Mouse (Mus musculus): ENCODE data around the gene Lrrc52. TPM values are rescaled to one million over a fixed set of nuclear protein-coding genes. Genes with fewer than 3 reads are reported as not detected.

Lrrc52 gene
- total and polyA plus RNA-seq, 2 experiments = not detected

GRCm38 (mm10) chr1:167446516-167446915, 20.1 kb downstream of the Lrrc52 start:
- TF ChIP-seq CTCF (IDR thresholded peaks at IDR 0.05; ENCODE audit: low read depth, low read length) = no peak
- 85% methylated on average over 6 of the region's 6 CpGs for WGBS
- no peak overlapping the region for H3K9ac ChIP-seq (ENCODE audit: low read depth, low read length)
- no peak overlapping the region for H3K27ac ChIP-seq (replicated peaks; ENCODE audit: insufficient read depth, low read depth, low read length)
- no peaks in the 10 kb centered on the region for H3K4me1 ChIP-seq (ENCODE audit: control insufficient read depth, insufficient read depth, low read length)
- no peak overlapping the region for H3K4me3 ChIP-seq (ENCODE audit: insufficient read depth, low read depth, low read length)
- no peak for DNase-seq (ENCODE audit: extremely low read depth, low read depth, low spot score)
- no peaks in the 10 kb centered on the region for H3K79me2 ChIP-seq (ENCODE audit: control insufficient read depth, insufficient read depth, low read length)
- no peaks in the 10 kb centered on the region; the same call in 1 of the 2 replicates for H3K27me3 ChIP-seq (ENCODE audit: control insufficient read depth, insufficient read depth, low read length)
- H3K36me3 ChIP-seq (ENCODE audit: control insufficient read depth, insufficient read depth, low read length) = no peaks in the 10 kb centered on the region

GRCm38 (mm10) chr1:167445167-167445566, 21.4 kb downstream of the Lrrc52 start:
- 78% methylated on average over 4 of the region's 4 CpGs for WGBS
- Histone ChIP-seq H3K4me3 (ENCODE audit: insufficient read depth, low read depth, low read length) (no peak overlapping the region), H3K27ac (replicated peaks; ENCODE audit: insufficient read depth, low read depth, low read length) (no peak overlapping the region), H3K36me3 (ENCODE audit: control insufficient read depth, insufficient read depth, low read length) (no peaks in the 10 kb centered on the region), H3K79me2 (ENCODE audit: control insufficient read depth, insufficient read depth, low read length) (no peaks in the 10 kb centered on the region), H3K27me3 (ENCODE audit: control insufficient read depth, insufficient read depth, low read length) (no peaks in the 10 kb centered on the region; the same call in 1 of the 2 replicates), H3K9ac (ENCODE audit: low read depth, low read length) (no peak overlapping the region), H3K4me1 (ENCODE audit: control insufficient read depth, insufficient read depth, low read length) (no peaks in the 10 kb centered on the region)
- DNase-seq (ENCODE audit: extremely low read depth, low read depth, low spot score) = no peak
- no peak for TF ChIP-seq CTCF (IDR thresholded peaks at IDR 0.05; ENCODE audit: low read depth, low read length)
- no peak for TF ChIP-seq POLR2A (IDR thresholded peaks at IDR 0.05; ENCODE audit: extremely low read depth, insufficient read depth, low read length)

GRCm38 (mm10) chr1:167438231-167438885, 28.2 kb downstream of the Lrrc52 start:
- TF ChIP-seq CTCF (IDR thresholded peaks at IDR 0.05; ENCODE audit: low read depth, low read length) (no peak), POLR2A (IDR thresholded peaks at IDR 0.05; ENCODE audit: extremely low read depth, insufficient read depth, low read length) (no peak)
- no peak overlapping the region for H3K27ac ChIP-seq (replicated peaks; ENCODE audit: insufficient read depth, low read depth, low read length)
- H3K4me3 ChIP-seq (ENCODE audit: insufficient read depth, low read depth, low read length) = no peak overlapping the region
- no peak overlapping the region for H3K9ac ChIP-seq (ENCODE audit: low read depth, low read length)
- no peaks in the 10 kb centered on the region for H3K27me3 ChIP-seq (ENCODE audit: control insufficient read depth, insufficient read depth, low read length)
- 68% methylated on average over 9 of the region's 9 CpGs for WGBS
- DNase-seq (ENCODE audit: extremely low read depth, low read depth, low spot score) = no peak
- no peaks in the 10 kb centered on the region for H3K79me2 ChIP-seq (ENCODE audit: control insufficient read depth, insufficient read depth, low read length)
- no peaks in the 10 kb centered on the region for H3K36me3 ChIP-seq (ENCODE audit: control insufficient read depth, insufficient read depth, low read length)
- no peaks in the 10 kb centered on the region for H3K4me1 ChIP-seq (ENCODE audit: control insufficient read depth, insufficient read depth, low read length)

DNA sequence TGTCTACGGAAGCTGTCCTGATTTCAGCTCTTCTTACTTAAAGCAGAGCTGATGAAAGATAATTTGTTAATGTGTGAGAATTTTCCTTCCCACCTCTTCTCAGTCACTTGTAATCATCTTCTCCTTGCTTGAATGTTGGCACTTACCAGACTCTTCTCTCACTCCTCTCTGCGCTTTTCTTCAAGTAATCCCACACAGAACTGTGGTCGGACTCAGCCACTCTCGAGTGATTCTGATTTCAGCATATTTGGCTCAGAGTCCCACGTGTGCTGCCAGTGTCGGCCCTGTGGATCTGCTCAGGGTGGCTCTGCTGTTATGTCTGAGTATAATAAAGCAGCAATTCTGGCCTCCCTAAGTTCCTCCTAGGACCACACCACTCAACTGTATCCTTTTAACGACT, 29.5 kb downstream of the Lrrc52 start:
- H3K4me1 ChIP-seq (ENCODE audit: control insufficient read depth, insufficient read depth, low read length) = no peaks in the 10 kb centered on the region
- no peak for DNase-seq (ENCODE audit: extremely low read depth, low read depth, low spot score)
- H3K79me2 ChIP-seq (ENCODE audit: control insufficient read depth, insufficient read depth, low read length) = no peaks in the 10 kb centered on the region
- no peak overlapping the region for H3K4me3 ChIP-seq (ENCODE audit: insufficient read depth, low read depth, low read length)
- no peaks in the 10 kb centered on the region for H3K36me3 ChIP-seq (ENCODE audit: control insufficient read depth, insufficient read depth, low read length)
- H3K27ac ChIP-seq (replicated peaks; ENCODE audit: insufficient read depth, low read depth, low read length) = no peak overlapping the region
- 74% methylated on average over 7 of the region's 7 CpGs for WGBS
- no peak overlapping the region for H3K9ac ChIP-seq (ENCODE audit: low read depth, low read length)
- TF ChIP-seq CTCF (IDR thresholded peaks at IDR 0.05; ENCODE audit: low read depth, low read length) (no peak), POLR2A (IDR thresholded peaks at IDR 0.05; ENCODE audit: extremely low read depth, insufficient read depth, low read length) (no peak)
- no peaks in the 10 kb centered on the region for H3K27me3 ChIP-seq (ENCODE audit: control insufficient read depth, insufficient read depth, low read length)

DNA sequence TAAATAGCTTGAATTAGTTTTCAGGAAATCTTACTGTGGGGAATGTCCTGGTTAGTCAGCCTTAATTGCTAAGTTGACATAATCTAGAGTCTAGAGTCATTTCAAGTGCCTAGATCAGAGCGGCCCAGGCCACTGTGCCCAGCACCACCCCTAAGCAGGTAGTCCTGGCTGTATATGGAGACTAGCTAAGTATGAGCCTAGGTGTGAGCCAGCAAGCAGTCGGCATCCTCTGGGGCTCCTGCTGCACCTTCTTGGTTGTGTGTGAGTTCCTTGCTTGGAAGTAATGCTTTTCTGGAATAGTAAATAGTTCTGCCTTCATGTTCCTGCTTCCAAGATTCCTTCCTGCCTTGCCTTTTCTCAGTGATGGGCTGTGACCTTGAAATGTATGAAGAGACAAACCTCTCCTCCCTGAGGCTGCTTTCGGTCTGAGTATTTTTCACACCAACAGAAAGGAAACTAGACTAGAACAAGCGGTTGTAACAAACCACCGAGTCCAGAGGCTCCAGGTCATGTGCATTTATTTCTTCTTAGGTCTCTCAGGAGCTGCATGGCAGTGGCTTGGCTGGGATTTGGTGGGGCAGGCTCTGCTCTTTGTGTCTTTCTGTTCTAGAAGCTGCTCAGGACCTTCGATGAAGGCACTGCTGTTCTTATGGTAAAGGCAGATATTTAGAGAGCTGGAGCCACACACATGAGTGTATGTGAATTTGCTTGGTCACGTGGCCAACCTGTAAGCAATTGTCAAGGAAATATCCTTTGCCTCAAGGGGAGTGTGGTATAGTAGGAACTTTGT, 30.2 kb downstream of the Lrrc52 start:
- H3K36me3 ChIP-seq (ENCODE audit: control insufficient read depth, insufficient read depth, low read length) = no peaks in the 10 kb centered on the region
- no peak overlapping the region for H3K27ac ChIP-seq (replicated peaks; ENCODE audit: insufficient read depth, low read depth, low read length)
- no peak overlapping the region for H3K4me3 ChIP-seq (ENCODE audit: insufficient read depth, low read depth, low read length)
- H3K27me3 ChIP-seq (ENCODE audit: control insufficient read depth, insufficient read depth, low read length) = no peaks in the 10 kb centered on the region
- H3K79me2 ChIP-seq (ENCODE audit: control insufficient read depth, insufficient read depth, low read length) = no peaks in the 10 kb centered on the region
- H3K9ac ChIP-seq (ENCODE audit: low read depth, low read length) = no peak overlapping the region
- H3K4me1 ChIP-seq (ENCODE audit: control insufficient read depth, insufficient read depth, low read length) = no peaks in the 10 kb centered on the region
- no peak for DNase-seq (ENCODE audit: extremely low read depth, low read depth, low spot score)
- WGBS = 77% methylated on average over 7 of the region's 7 CpGs
- no peak for TF ChIP-seq POLR2A (IDR thresholded peaks at IDR 0.05; ENCODE audit: extremely low read depth, insufficient read depth, low read length)
- TF ChIP-seq CTCF (IDR thresholded peaks at IDR 0.05; ENCODE audit: low read depth, low read length) = no peak

GRCm38 (mm10) chr1:167434931-167435330, 31.6 kb downstream of the Lrrc52 start:
- no peaks in the 10 kb centered on the region for H3K36me3 ChIP-seq (ENCODE audit: control insufficient read depth, insufficient read depth, low read length)
- H3K27ac ChIP-seq (replicated peaks; ENCODE audit: insufficient read depth, low read depth, low read length) = no peak overlapping the region
- H3K4me3 ChIP-seq (ENCODE audit: insufficient read depth, low read depth, low read length) = no peak overlapping the region
- no peak for DNase-seq (ENCODE audit: extremely low read depth, low read depth, low spot score)
- no peak for TF ChIP-seq POLR2A (IDR thresholded peaks at IDR 0.05; ENCODE audit: extremely low read depth, insufficient read depth, low read length)
- no peak for TF ChIP-seq CTCF (IDR thresholded peaks at IDR 0.05; ENCODE audit: low read depth, low read length)
- no peak overlapping the region for H3K9ac ChIP-seq (ENCODE audit: low read depth, low read length)
- WGBS = 80% methylated on average over 4 of the region's 4 CpGs
- H3K27me3 ChIP-seq (ENCODE audit: control insufficient read depth, insufficient read depth, low read length) = no peaks in the 10 kb centered on the region
- H3K79me2 ChIP-seq (ENCODE audit: control insufficient read depth, insufficient read depth, low read length) = no peaks in the 10 kb centered on the region
- no peaks in the 10 kb centered on the region for H3K4me1 ChIP-seq (ENCODE audit: control insufficient read depth, insufficient read depth, low read length)
